Mouse (Mus musculus) midbrain, embryonic 11.5 days (tissue): ENCODE data around the gene Mgme1. TPM values are rescaled to one million over a fixed set of nuclear protein-coding genes. Genes with fewer than 3 reads are reported as not detected.

Experiments used
- ATAC-seq: fragments of 200-750 bp; cut with Nextera tagmentation; 2 replicates; pipeline ENCODE4 v1.8.0; 2017; ENCODE audit warnings: moderate TSS enrichment, moderate library complexity; ENCODE audit not compliant: low FRiP score
- DNase-seq: peaks from one replicate; pipeline ENCODE4 v3.0.0; 2015; ENCODE audit warnings: low spot score; ENCODE audit errors: missing footprints
- H3K27ac ChIP-seq: fragments of 300-500 bp; sonication (generic); 2 replicates; pipeline ENCODE4 v1.5.1; 2014; ENCODE audit warnings: low read depth, low read length
- H3K27me3 ChIP-seq: fragments of 300-500 bp; sonication (generic); 2 replicates; pipeline ENCODE4 v1.6.1; 2014; ENCODE audit warnings: mild to moderate bottlenecking, low read length, moderate library complexity, mixed read lengths; ENCODE audit not compliant: control insufficient read depth, insufficient read depth
- H3K36me3 ChIP-seq: fragments of 300-500 bp; sonication (generic); 2 replicates; pipeline ENCODE4 v1.6.1; 2014; ENCODE audit warnings: mild to moderate bottlenecking, low read length, moderate library complexity, mixed read lengths; ENCODE audit not compliant: control insufficient read depth, insufficient read depth
- H3K4me1 ChIP-seq: fragments of 300-500 bp; sonication (generic); 2 replicates; pipeline ENCODE4 v1.6.1; 2014; ENCODE audit warnings: low read length; ENCODE audit not compliant: control insufficient read depth, insufficient read depth
- H3K4me2 ChIP-seq: fragments of 300-500 bp; sonication (generic); 2 replicates; pipeline ENCODE4 v1.6.1; 2014; ENCODE audit warnings: mild to moderate bottlenecking, moderate library complexity
- H3K4me3 ChIP-seq: fragments of 300-500 bp; sonication (generic); 2 replicates; pipeline ENCODE4 v1.5.1; 2014; ENCODE audit warnings: low read depth, low read length
- H3K9ac ChIP-seq: fragments of 300-500 bp; sonication (generic); 2 replicates; pipeline ENCODE4 v1.6.1; 2014; ENCODE audit warnings: low read length
- H3K9me3 ChIP-seq: fragments of 300-500 bp; sonication (generic); 2 replicates; pipeline ENCODE4 v1.6.1; 2016; ENCODE audit warnings: low read length; ENCODE audit not compliant: control insufficient read depth
- WGBS: fragments of 180-500 bp; shearing (Covaris S2); extraction: QIAGEN DNeasy Blood & Tissue Kit; methylation state at CpG from one replicate; pipeline ENCODE4 v1.1.7; 2014; 5-methylcytosine and 5-hydroxymethylcytosine counted together
- polyA plus RNA-seq: library from polyadenylated mRNA; unstranded; fragments of >200 nt; fragmentation: Nextera tagmentation; extraction: Ambion mirVana; gene quantifications from 2 replicates; pipeline ENCODE4 v1.2.1, GENCODE M21; 2014

Mgme1 gene
- polyA plus RNA-seq, 1 experiment from 2014 or later: 17.4 TPM

- Histone ChIP-seq H3K4me2 (no peak overlapping the region), H3K4me3 (no peak overlapping the region), H3K36me3 (peaks cover 17% of the 10 kb centered on the region), H3K9me3 (no peaks in the 10 kb centered on the region), H3K9ac (no peak overlapping the region), H3K27ac (no peak overlapping the region), H3K4me1 (no peaks in the 10 kb centered on the region), H3K27me3 (no peaks in the 10 kb centered on the region)
- ATAC-seq (no peak), DNase-seq (no peak)
- 48% methylated on average over 3 of the region's 4 CpGs for WGBS
Observed at GRCm38 (mm10) chr2:144248613-144249376, 21.7 kb upstream of the Mgme1 start.

DNA sequence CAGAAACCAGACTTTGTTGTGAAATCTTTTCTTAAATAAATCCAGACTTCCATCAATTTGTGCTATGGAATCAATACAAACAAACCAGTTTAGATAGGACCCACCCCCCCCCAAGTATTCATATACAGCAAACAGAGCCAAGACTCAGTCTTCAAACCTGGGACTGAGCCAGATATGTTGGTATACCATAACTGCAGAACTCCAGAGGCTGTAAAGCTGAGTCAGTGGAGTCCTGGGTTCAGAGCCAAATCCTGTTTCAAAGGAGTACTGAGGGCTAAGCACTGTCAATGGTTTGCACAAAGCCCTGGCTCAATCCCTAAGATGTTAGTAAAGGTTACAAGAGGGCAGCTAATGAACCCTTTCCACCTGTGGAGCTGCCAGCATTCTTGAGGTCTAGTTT is 20.4 kb upstream of the Mgme1 start:
- H3K4me2 ChIP-seq: no peak overlapping the region
- no peaks in the 10 kb centered on the region for H3K27me3 ChIP-seq
- H3K9me3 ChIP-seq: no peaks in the 10 kb centered on the region
- H3K27ac ChIP-seq: no peak overlapping the region
- H3K4me3 ChIP-seq: no peak overlapping the region
- no peak overlapping the region for H3K9ac ChIP-seq
- DNase-seq (no peak), ATAC-seq (no peak)
- H3K36me3 ChIP-seq: peaks cover 22% of the 10 kb centered on the region
- H3K4me1 ChIP-seq: no peaks in the 10 kb centered on the region

GRCm38 (mm10) chr2:144262837-144263236 is 7.6 kb upstream of the Mgme1 start:
- H3K4me2 ChIP-seq: no peak overlapping the region
- H3K9me3 ChIP-seq: no peaks in the 10 kb centered on the region
- H3K9ac ChIP-seq: no peak overlapping the region
- H3K27me3 ChIP-seq: no peaks in the 10 kb centered on the region
- DNase-seq (no peak), ATAC-seq (no peak)
- H3K27ac ChIP-seq: no peak overlapping the region
- WGBS: 85% methylated on average over 2 of the region's 2 CpGs
- H3K36me3 ChIP-seq: peaks cover 11% of the 10 kb centered on the region
- no peak overlapping the region for H3K4me3 ChIP-seq
- peaks cover 4% of the 10 kb centered on the region; the same call in 1 of the 2 replicates for H3K4me1 ChIP-seq

GRCm38 (mm10) chr2:144264398-144265119 is 5.9 kb upstream of the Mgme1 start:
- Histone ChIP-seq H3K27ac (no peak overlapping the region), H3K27me3 (no peaks in the 10 kb centered on the region), H3K4me1 (peaks cover 16% of the 10 kb centered on the region), H3K9ac (no peak overlapping the region), H3K4me3 (no peak overlapping the region), H3K36me3 (peaks cover 3% of the 10 kb centered on the region; the same call in 1 of the 2 replicates), H3K9me3 (no peaks in the 10 kb centered on the region), H3K4me2 (no peak overlapping the region)
- DNase-seq: no peak
- no peak for ATAC-seq
- 87% methylated on average over 5 of the region's 5 CpGs for WGBS

DNA sequence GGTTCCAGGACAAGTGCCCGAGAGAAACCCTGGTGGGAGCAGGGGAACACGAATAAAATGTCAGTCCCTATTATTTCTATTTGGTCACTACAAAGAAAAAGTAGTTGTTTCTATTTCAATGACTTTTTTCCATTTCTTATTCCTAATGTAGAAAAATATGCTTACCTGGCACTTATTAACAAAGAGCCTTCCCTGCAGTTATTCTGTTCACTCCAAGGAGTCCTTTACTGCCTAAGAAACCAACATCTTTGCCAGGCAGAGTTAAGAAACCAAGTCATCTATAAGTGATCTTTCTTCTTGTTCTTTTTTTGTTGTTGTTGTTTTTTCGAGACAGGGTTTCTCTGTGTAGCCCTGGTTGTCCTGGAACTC is 5.4 kb upstream of the Mgme1 start:
- Histone ChIP-seq H3K9ac (no peak overlapping the region), H3K36me3 (peaks cover 3% of the 10 kb centered on the region; the same call in 1 of the 2 replicates), H3K4me2 (no peak overlapping the region), H3K27ac (no peak overlapping the region), H3K9me3 (no peaks in the 10 kb centered on the region), H3K27me3 (no peaks in the 10 kb centered on the region), H3K4me3 (no peak overlapping the region), H3K4me1 (peaks cover 16% of the 10 kb centered on the region)
- 85% methylated on average over 3 of the region's 3 CpGs for WGBS
- ATAC-seq (no peak), DNase-seq (no peak)

DNA sequence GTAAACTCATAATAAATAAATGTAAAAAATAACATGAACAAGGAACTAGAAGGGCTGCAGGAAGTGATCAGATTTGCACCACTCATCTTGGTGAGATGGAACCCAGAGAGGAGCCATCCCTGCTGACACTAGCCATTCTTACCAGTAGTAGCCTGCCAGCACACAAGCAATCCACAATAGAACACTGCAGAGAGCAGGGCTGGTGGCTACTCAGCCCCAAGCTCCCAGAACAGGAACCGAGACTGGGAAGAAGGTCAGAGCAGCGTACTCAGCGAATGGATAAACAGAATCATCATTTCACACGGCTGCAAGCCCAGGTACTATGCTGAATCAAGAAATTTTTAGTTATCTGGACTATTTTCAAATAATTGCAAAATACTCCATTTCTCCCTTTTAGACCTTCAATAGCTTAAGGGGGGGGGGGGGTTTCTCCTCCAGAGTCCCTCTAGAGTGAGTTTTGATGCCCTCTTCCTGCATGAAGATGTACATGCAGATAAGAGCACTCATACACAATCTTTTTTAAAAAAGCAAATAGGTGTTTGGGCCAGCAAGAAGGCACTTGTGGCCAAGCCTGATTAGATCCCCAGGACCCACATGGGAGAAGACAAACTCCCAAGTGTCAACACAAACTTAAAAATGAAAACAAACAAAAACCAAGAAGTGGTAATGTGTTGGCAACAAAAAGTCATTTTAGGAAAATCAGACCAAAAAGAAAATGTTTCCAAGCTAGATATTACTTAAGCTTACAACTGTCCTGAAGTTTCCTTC is 4.4 kb upstream of the Mgme1 start:
- peak; percentile 72 for DNase-seq
- Histone ChIP-seq H3K4me1 (peaks cover 16% of the 10 kb centered on the region), H3K9me3 (no peaks in the 10 kb centered on the region), H3K27ac (no peak overlapping the region), H3K27me3 (no peaks in the 10 kb centered on the region), H3K4me3 (no peak overlapping the region), H3K9ac (no peak overlapping the region), H3K36me3 (no peaks in the 10 kb centered on the region; the same call in 1 of the 2 replicates), H3K4me2 (no peak overlapping the region)
- ATAC-seq: no peak
- WGBS: 51% methylated on average over 4 of the region's 4 CpGs

DNA sequence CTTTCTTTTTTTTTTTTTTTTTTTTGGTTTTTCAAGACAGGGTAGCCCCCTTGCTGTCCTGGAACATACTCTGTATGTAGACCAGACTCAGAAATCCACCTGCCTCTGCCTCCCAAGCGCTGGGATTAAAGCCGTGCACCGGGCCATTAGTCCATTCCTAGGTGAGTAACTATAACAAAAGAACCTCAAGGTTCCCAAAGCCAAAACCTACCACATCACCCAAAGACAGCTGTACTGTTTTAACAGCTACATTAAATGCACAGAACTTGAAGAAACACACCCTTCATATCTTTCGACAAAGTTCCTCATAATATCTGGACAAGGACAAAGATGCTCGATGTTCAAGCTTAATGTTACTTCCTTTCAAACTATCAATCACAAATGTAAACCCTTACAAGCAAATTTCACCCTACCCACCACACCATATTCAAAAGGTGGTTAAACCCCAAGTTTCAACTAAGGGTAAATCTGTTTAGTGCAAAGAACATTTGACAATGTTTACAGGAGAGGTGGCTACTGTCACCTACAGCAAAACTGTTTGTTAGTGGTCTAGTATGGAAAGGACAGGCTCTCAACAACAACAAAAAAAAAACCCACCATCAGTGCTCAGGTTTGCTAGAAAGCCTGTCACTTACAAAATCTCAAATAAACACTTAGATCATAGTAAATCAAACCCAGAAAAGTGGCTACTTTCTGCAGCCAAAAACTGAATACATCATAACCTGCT is 3.3 kb upstream of the Mgme1 start:
- Histone ChIP-seq H3K27ac (no peak overlapping the region), H3K4me2 (0 out of 2 replicates have a peak overlapping the region, but pooled peaks have one; percentile 69), H3K4me1 (peaks cover 16% of the 10 kb centered on the region), H3K4me3 (no peak overlapping the region), H3K36me3 (no peaks in the 10 kb centered on the region; the same call in 1 of the 2 replicates), H3K9me3 (no peaks in the 10 kb centered on the region), H3K27me3 (no peaks in the 10 kb centered on the region), H3K9ac (no peak overlapping the region)
- WGBS: 56% methylated on average over 5 of the region's 5 CpGs
- no peak for ATAC-seq
- peak; percentile 75 for DNase-seq

- ATAC-seq: no peak
- Histone ChIP-seq H3K4me3 (no peak overlapping the region), H3K4me2 (peak overlapping the region; percentile 69; the same call in 1 of the 2 replicates)
Observed at GRCm38 (mm10) chr2:144267731-144268015, 2.8 kb upstream of the Mgme1 start.

More at GRCm38 (mm10) chr2:144267731-144268015, 2.8 kb upstream of the Mgme1 start:
- H3K9me3 ChIP-seq: no peaks in the 10 kb centered on the region
- H3K4me1 ChIP-seq: peaks cover 16% of the 10 kb centered on the region
- H3K36me3 ChIP-seq: no peaks in the 10 kb centered on the region; the same call in 1 of the 2 replicates
- no peak overlapping the region for H3K9ac ChIP-seq
- no peak overlapping the region for H3K27ac ChIP-seq
- no peak for DNase-seq
- WGBS: 49% methylated on average over 1 of the region's 1 CpGs
- H3K27me3 ChIP-seq: no peaks in the 10 kb centered on the region
